Mouse (Mus musculus): ENCODE results near the gene Mybph. TPM values are rescaled to one million over a fixed set of nuclear protein-coding genes. Genes with fewer than 3 reads are reported as not detected.

Gene Mybph
- polyA plus RNA-seq, 1 experiment from 2014 or later, result not detected

DNA sequence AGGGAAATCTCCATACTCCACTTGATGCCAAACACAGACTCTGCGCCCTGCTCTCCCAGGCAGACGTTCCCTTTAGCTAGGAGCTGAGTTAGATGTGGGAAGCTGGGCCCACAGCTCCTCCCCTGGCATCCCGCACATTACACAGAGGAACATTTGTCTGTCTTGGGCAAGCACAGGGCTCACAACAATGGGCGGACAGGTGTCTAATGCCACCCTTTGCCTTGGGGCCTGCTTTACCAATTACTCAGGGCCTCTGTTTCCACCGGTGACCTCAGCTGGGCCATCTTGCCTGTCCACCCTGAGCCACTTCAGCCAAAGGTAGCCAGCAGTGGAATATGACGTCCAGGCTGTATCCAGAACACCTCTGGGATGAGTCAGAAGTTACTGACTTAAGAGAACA lies 31.8 kb upstream of the Mybph start:
- no peak for TF ChIP-seq CTCF (IDR thresholded peaks at IDR 0.05)
- H3K27me3 ChIP-seq, result no peaks in the 10 kb centered on the region
- DNase-seq (ENCODE audit: low read depth, low spot score), result no peak
- in situ Hi-C loops (cut with MboI; ENCODE audit: low pct_unique_long_range_greater_than_20kb), result no loop called here
- ChIA-PET POLR2A (no interaction called here), CTCF (no interaction called here)
- ATAC-seq, result no peak

DNA sequence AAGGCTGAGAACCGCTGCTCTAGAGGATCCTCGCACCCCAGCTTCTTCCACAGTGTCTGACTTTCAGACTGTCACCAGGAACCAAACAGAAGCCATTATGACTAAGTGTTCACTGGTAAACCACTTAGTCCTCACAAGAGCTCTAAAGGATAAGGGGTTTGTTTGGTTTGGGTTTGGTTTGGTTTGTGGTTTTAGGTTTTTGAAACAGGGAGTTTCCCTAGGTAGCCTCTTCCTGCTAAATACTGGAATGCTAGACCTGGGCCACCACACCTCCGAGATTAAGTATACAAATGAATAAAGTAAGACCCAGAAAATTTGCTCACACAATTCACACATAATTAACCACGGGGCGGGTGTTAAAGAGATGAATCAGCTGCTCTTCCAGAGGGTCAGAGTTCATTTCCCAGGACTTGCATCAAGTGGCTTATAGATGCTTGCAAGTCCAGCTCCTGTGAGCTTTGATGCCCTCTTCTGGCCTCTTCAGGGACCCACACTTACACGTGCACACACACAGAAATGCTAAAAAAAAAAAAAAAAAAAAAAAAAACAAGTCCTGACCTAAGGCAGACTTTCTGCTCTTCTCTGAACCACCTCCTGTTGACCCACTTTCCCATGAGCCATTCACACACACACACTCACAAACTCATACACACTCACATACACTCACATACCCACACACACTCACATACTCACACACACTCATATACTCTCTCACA lies 30.6 kb upstream of the Mybph start:
- no peaks in the 10 kb centered on the region for H3K27me3 ChIP-seq
- CTCF ChIA-PET, result interaction anchor here (0.6 kb wide), 1 partner anchor 75 kb away, joined by 3 read pairs; no protein-coding TSS in a partner anchor
- ATAC-seq (no peak), DNase-seq (ENCODE audit: low read depth, low spot score) (peak; percentile 25)
- in situ Hi-C loops (cut with MboI; ENCODE audit: low pct_unique_long_range_greater_than_20kb), result no loop called here
- peak; percentile 43 for TF ChIP-seq CTCF (IDR thresholded peaks at IDR 0.05)
- POLR2A ChIA-PET, result interaction anchor here (0.7 kb wide), 1 partner anchor 33 kb away, joined by 6 read pairs; no protein-coding TSS in a partner anchor

DNA sequence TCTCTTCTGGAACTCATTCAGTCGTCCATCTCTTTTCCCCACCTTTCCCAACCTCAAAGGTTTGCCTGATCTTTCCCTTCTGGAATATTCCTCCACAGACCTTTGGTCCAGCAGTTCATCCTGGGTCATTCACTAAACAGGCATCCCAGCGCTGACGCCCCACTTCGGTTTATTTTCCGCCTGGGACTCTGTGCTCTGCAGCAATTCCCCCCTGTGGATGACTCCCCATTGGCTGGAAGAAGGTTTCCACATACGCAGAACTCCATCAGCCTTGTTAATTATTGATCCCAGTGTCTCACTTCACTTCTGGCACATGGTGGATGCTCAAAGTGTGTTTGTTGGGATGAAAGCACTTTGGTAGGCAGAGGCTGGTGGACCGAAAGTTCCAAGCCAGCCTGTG lies 29.8 kb upstream of the Mybph start:
- no peak for ATAC-seq
- ChIA-PET POLR2A (no interaction called here), CTCF (no interaction called here)
- in situ Hi-C loops (cut with MboI; ENCODE audit: low pct_unique_long_range_greater_than_20kb), result no loop called here
- no peaks in the 10 kb centered on the region for H3K27me3 ChIP-seq
- DNase-seq (ENCODE audit: low read depth, low spot score), result no peak
- no peak for TF ChIP-seq CTCF (IDR thresholded peaks at IDR 0.05)

DNA sequence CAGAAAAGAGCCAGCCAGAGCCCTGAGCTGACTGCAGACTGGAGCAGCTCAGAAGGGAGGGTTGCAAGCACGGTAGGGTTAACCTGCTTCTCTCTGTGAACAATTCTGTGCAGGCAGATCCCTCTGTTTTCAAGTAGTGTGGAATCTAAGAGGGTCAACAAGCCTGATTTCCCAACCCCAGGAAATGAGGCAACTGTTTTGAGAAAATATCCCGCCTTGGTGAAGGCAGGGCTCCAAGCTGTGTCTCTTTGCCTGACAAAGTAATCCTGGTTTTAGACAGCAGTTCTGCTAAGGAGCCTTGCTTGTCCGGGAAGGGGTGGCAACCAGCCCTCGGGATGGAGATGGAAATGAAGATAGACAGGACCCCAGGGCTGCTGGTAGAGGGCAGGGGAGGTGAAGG lies 28.8 kb upstream of the Mybph start:
- DNase-seq (ENCODE audit: low read depth, low spot score) (no peak), ATAC-seq (no peak)
- no peaks in the 10 kb centered on the region for H3K27me3 ChIP-seq
- in situ Hi-C loops (cut with MboI; ENCODE audit: low pct_unique_long_range_greater_than_20kb), result no loop called here
- CTCF ChIA-PET, result interaction anchor here (1.0 kb wide), 1 partner anchor 28 kb away, joined by 3 read pairs; no protein-coding TSS in a partner anchor
- TF ChIP-seq CTCF (IDR thresholded peaks at IDR 0.05), result no peak
- POLR2A ChIA-PET, result no interaction called here

DNA sequence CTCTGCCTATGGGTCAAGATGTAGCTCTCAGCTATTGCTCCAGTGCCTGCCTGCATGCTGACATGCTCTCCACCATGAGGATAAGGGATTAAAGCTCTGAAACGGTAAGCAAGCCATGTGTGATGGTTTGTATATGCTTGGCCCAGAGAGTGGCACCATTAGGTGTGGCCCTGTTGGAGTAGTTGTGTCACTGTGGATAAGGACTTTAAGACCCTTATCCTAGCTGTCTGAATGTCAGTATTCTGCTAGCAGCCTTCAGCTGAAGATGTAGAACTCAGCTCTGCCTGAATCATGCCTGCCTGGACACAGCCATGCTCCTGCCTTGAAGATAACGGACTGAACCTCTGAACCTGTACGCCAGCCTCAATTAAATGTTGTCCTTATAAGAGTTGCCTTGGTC lies 26.7 kb upstream of the Mybph start:
- in situ Hi-C loops (cut with MboI; ENCODE audit: low pct_unique_long_range_greater_than_20kb), result no loop called here
- ChIA-PET POLR2A (no interaction called here), CTCF (no interaction called here)
- ATAC-seq (no peak), DNase-seq (ENCODE audit: low read depth, low spot score) (no peak)
- TF ChIP-seq CTCF (IDR thresholded peaks at IDR 0.05), result no peak
- no peaks in the 10 kb centered on the region for H3K27me3 ChIP-seq

DNA sequence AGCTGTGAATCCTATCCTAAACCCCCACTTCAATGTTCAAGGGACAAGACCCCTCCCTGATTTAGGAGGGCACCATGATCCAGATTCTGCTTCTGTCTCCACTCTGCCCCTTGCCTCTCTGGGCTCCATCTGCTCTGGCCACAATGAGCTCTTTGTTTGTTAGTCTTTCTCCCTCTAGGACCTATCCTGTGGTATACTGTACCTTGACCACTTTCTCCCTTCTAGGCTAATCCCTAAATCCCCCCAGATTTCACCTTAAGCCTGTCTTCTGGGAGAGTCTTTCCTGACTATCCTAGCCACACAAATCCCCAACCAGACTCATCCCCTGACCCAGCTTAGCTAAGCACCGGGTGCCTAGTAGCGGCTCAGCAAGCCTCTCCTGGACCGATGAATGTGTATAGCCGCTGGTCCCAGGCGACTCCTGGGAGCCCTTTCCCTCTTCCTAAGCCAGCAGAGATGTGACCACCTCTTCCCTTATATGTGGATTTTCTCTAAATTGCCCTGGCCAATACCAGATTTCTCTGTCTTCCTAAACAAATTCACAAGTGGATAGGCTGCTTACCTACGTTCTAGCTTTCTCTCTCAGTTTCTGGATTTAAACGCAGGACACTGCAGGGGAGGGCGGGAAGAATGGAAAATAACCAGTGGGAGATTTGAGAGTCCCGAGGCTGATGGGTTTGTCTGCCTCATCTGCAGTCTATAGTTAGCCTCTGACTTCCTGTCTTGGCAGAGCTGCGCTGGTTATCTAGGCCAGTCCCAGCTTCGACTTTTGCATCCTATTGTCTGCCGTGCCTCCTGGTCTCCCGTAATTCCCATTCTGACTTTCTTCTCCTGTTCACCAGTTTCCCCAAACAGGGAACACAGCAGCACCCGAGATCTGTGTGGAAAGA lies 25.6 kb upstream of the Mybph start:
- peaks cover 8% of the 10 kb centered on the region for H3K27me3 ChIP-seq
- in situ Hi-C loops (cut with MboI; ENCODE audit: low pct_unique_long_range_greater_than_20kb), result no loop called here
- ChIA-PET POLR2A (no interaction called here), CTCF (interaction anchor here (1.9 kb wide), 1 partner anchor 12 kb away, joined by 5 read pairs; no protein-coding TSS in a partner anchor)
- TF ChIP-seq CTCF (IDR thresholded peaks at IDR 0.05), result no peak
- ATAC-seq, result no peak
- no peak for DNase-seq (ENCODE audit: low read depth, low spot score)

DNA sequence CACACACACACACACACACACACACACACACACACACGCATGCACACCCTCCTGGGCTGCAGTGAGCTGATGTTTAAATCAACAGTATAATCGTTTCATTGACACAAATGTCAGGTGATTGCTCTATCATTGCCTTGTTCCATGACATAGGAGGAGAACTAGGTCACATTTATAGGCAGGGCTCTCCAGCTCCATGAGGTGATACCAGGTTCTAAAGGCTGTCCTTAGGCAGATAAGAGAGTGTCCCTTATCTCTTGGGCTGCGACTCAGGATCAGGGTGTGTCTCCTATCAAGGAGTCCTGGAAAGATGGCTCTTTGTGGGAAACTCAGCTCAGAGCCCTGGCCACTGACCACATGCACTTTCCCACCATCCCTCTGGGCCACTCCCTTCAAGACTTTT lies 24.7 kb upstream of the Mybph start:
- ATAC-seq (no peak), DNase-seq (ENCODE audit: low read depth, low spot score) (no peak)
- POLR2A ChIA-PET, result no interaction called here
- TF ChIP-seq CTCF (IDR thresholded peaks at IDR 0.05), result no peak
- peaks cover 8% of the 10 kb centered on the region for H3K27me3 ChIP-seq
- in situ Hi-C loops (cut with MboI; ENCODE audit: low pct_unique_long_range_greater_than_20kb), result no loop called here
- CTCF ChIA-PET, result interaction anchor here (1.9 kb wide), 1 partner anchor 12 kb away, joined by 5 read pairs; no protein-coding TSS in a partner anchor

DNA sequence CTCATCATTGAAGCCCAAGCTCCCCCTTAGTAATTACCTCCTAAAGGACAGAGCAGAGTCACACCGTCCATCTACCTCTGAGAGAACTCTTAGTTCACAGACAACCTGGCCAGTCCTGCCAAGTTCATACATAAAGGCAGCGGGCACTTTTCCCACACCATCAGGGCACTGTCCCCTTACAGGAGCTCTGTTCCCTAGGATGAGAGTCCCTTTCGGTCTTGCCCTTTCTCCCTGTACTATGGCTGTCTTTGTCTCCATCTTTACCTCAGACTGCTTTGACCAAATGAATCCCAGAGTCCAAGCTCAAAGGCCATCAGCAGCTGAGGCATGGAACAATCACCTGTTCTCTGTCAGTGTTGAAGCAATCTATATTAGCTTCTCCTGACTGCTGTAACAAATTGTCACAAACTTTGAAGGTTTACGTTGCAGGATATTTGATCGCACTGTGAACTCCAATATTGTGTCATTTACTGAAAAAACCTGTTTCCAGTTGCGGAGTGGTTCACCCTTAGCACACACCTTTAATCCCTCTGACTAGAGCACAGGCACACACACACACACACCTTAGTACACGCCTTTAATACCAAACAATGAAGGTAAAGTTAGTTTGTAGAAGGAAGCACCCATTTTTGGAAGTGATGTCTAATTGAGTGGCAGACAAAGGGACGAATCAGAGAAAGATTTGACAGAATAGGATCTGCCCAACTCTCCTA lies 24.1 kb upstream of the Mybph start:
- CTCF ChIA-PET, result interaction anchor here (1.9 kb wide), 1 partner anchor 11 kb away, joined by 5 read pairs; no protein-coding TSS in a partner anchor
- in situ Hi-C loops (cut with MboI; ENCODE audit: low pct_unique_long_range_greater_than_20kb), result no loop called here
- ATAC-seq, result no peak
- no peak for DNase-seq (ENCODE audit: low read depth, low spot score)
- POLR2A ChIA-PET, result no interaction called here
- peaks cover 8% of the 10 kb centered on the region for H3K27me3 ChIP-seq
- TF ChIP-seq CTCF (IDR thresholded peaks at IDR 0.05), result no peak

DNA sequence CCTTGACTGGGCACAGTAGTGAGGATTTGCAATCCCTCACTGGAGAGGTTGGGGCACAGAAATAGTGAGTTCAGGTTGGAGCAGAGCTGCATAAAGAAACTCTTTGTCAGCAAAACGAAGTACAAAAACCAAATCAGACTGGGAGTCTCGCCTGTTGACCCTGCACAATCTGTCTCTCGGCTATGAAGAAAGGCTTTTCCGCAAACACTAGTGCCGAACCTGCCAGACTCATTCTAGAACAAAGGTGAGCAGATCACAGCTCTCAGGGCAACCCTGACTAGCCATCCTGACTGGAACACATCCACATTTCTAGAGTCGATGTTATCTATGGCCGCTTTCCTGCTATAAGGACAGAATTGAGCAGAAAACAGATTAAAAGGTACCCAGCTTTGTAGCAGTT lies 20.2 kb upstream of the Mybph start:
- ATAC-seq (no peak), DNase-seq (ENCODE audit: low read depth, low spot score) (no peak)
- POLR2A ChIA-PET, result interaction anchor here (0.6 kb wide), 1 partner anchor 511 kb away, joined by 4 read pairs; no protein-coding TSS in a partner anchor
- CTCF ChIA-PET, result no interaction called here
- H3K27me3 ChIP-seq, result peaks cover 15% of the 10 kb centered on the region
- in situ Hi-C loops (cut with MboI; ENCODE audit: low pct_unique_long_range_greater_than_20kb), result no loop called here
- no peak for TF ChIP-seq CTCF (IDR thresholded peaks at IDR 0.05)

DNA sequence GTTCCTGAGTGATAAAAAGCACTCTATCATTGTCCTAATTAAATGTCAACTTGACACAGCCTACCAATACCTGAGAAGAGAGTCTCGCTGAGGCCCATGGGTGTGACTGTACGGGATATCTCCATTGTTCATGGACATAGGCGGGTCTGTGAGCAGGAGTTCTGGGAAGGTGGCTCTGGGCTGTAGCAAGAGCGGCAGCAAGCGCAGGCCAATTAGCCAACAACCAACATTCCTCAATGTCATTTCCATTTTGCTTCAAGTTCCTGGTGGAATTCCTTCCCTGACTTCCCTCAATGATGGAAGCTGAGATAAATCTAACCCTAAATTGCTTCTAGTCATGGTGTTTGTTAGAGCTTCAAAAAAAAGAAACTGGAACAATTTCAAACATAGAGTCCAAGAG lies 15.3 kb upstream of the Mybph start:
- ChIA-PET CTCF (no interaction called here), POLR2A (no interaction called here)
- DNase-seq (ENCODE audit: low read depth, low spot score), result no peak

More for the DNA sequence above, 15.3 kb upstream of the Mybph start:
- ATAC-seq, result no peak
- no peak for TF ChIP-seq CTCF (IDR thresholded peaks at IDR 0.05)
- H3K27me3 ChIP-seq, result peaks cover 6% of the 10 kb centered on the region
- in situ Hi-C loops (cut with MboI; ENCODE audit: low pct_unique_long_range_greater_than_20kb), result no loop called here

All from Patski (cell line).